Mouse (Mus musculus): ENCODE results near the gene Uck1. TPM values are rescaled to one million over a fixed set of nuclear protein-coding genes. Genes with fewer than 3 reads are reported as not detected.

Gene Uck1
- polyA plus RNA-seq (2014; fragmentation: Illumina TruSeq; extraction: RNeasy Lipid Tissue Mini Kit (QIAGEN cat#74804); ENCODE audit: low read depth, low replicate concordance) = 9.4 TPM

DNA sequence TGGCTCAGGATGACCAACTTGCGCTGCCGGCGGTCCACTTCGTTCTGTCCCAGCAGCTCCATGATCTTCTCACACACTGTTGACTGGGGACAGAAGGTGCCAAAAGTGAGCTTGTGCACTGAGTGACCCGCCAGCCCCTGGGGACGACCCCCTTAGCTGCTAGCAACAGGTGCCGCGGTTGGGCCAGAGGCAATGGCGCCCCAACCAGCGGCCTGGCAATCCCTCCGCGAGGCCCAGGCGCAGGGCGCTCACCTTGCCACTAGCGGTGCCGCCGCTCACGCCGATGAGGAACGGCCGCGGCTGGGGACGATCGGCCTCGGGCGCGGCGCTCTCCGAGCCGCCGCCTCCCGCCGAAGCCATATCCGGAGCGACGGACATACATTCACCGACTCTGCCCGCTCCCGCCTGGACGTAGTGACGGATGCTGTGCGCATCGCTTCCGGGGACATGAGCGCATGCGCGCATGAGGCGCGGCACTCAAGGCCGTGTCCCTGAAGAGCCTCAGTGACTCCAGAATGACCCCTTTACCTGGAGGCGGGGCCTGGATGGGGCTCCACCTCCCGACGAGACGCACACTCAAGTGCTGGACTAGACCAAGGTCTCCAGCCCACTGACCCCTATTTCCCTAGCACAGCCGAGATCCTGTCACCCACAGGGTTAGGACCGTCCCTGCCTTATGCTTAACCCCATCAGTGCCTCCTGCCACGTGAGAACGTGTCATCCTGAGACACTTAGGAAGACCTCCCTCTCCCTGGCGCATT is at the start of gene Uck1:
Uck1 (minus strand) TSS at position 503 of the 761 bp plus-strand sequence.

GRCm38 (mm10) chr2:32287923-32288367 is 28.0 kb upstream of the Uck1 start, which contains the start of gene Swi5:
Gene Swi5, minus strand, starts transcription at chr2:32288075.

GRCm38 (mm10) chr2:32287334-32287840 is 27.4 kb upstream of the Uck1 start, which contains the start of gene Golga2:
Gene Golga2, plus strand, starts transcription at chr2:32287384.

GRCm38 (mm10) chr2:32235886-32236759 is 23.8 kb downstream of the Uck1 start, which contains the start of gene Pomt1:
Gene Pomt1, plus strand, starts transcription at chr2:32236590.

Other genes starting within 250 kb of the Uck1 start
- gene Fam78a, start 175.3 kb downstream of the Uck1 start, polyA plus RNA-seq (2014; fragmentation: Illumina TruSeq; extraction: RNeasy Lipid Tissue Mini Kit (QIAGEN cat#74804); ENCODE audit: low read depth, low replicate concordance) = 0.16 TPM
- not detected for gene Plpp7, start 164.6 kb downstream of the Uck1 start, polyA plus RNA-seq (2014; fragmentation: Illumina TruSeq; extraction: RNeasy Lipid Tissue Mini Kit (QIAGEN cat#74804); ENCODE audit: low read depth, low replicate concordance)
- 18.6 TPM for gene Prrc2b, start 109.1 kb downstream of the Uck1 start, polyA plus RNA-seq (2014; fragmentation: Illumina TruSeq; extraction: RNeasy Lipid Tissue Mini Kit (QIAGEN cat#74804); ENCODE audit: low read depth, low replicate concordance)
- gene Pomt1, start 23.6 kb downstream of the Uck1 start, polyA plus RNA-seq (2014; fragmentation: Illumina TruSeq; extraction: RNeasy Lipid Tissue Mini Kit (QIAGEN cat#74804); ENCODE audit: low read depth, low replicate concordance) = 6.2 TPM
- 21.2 TPM for gene Golga2, start 27.2 kb upstream of the Uck1 start, polyA plus RNA-seq (2014; fragmentation: Illumina TruSeq; extraction: RNeasy Lipid Tissue Mini Kit (QIAGEN cat#74804); ENCODE audit: low read depth, low replicate concordance)
- gene Swi5, start 27.9 kb upstream of the Uck1 start, polyA plus RNA-seq (2014; fragmentation: Illumina TruSeq; extraction: RNeasy Lipid Tissue Mini Kit (QIAGEN cat#74804); ENCODE audit: low read depth, low replicate concordance) = 189 TPM
- 15.1 TPM for gene Ciz1, start 92.2 kb upstream of the Uck1 start, polyA plus RNA-seq (2014; fragmentation: Illumina TruSeq; extraction: RNeasy Lipid Tissue Mini Kit (QIAGEN cat#74804); ENCODE audit: low read depth, low replicate concordance)
- 2.1 TPM for gene Dnm1, start 93.2 kb upstream of the Uck1 start, polyA plus RNA-seq (2014; fragmentation: Illumina TruSeq; extraction: RNeasy Lipid Tissue Mini Kit (QIAGEN cat#74804); ENCODE audit: low read depth, low replicate concordance)
- gene 1110008P14Rik, start 121.8 kb upstream of the Uck1 start, polyA plus RNA-seq (2014; fragmentation: Illumina TruSeq; extraction: RNeasy Lipid Tissue Mini Kit (QIAGEN cat#74804); ENCODE audit: low read depth, low replicate concordance) = 1.0 TPM
- gene Lcn2, start 128.1 kb upstream of the Uck1 start, polyA plus RNA-seq (2014; fragmentation: Illumina TruSeq; extraction: RNeasy Lipid Tissue Mini Kit (QIAGEN cat#74804); ENCODE audit: low read depth, low replicate concordance) = 1.7 TPM
- gene Ptges2, start 135.7 kb upstream of the Uck1 start, polyA plus RNA-seq (2014; fragmentation: Illumina TruSeq; extraction: RNeasy Lipid Tissue Mini Kit (QIAGEN cat#74804); ENCODE audit: low read depth, low replicate concordance) = 1.1 TPM
- gene Naif1, start 190.3 kb upstream of the Uck1 start, polyA plus RNA-seq (2014; fragmentation: Illumina TruSeq; extraction: RNeasy Lipid Tissue Mini Kit (QIAGEN cat#74804); ENCODE audit: low read depth, low replicate concordance) = 0.82 TPM
- gene Slc25a25, start 191.3 kb upstream of the Uck1 start, polyA plus RNA-seq (2014; fragmentation: Illumina TruSeq; extraction: RNeasy Lipid Tissue Mini Kit (QIAGEN cat#74804); ENCODE audit: low read depth, low replicate concordance) = 2.2 TPM